Mouse (Mus musculus): ENCODE results near the gene Nadsyn1. TPM values are rescaled to one million over a fixed set of nuclear protein-coding genes. Genes with fewer than 3 reads are reported as not detected.

The Nadsyn1 gene
- polyA plus RNA-seq, 1 experiment: 11.3 TPM

GRCm38 (mm10) chr7:143755357-143756124 is 67.1 kb downstream of the Nadsyn1 start:
- no peak for DNase-seq (ENCODE audit: low spot score)

GRCm38 (mm10) chr7:143753990-143754715 is 68.5 kb downstream of the Nadsyn1 start:
- DNase-seq (ENCODE audit: low spot score): no peak

- no peak for DNase-seq (ENCODE audit: low spot score)
Measured at GRCm38 (mm10) chr7:143752606-143753005, 70.0 kb downstream of the Nadsyn1 start.

- no peak for DNase-seq (ENCODE audit: low spot score)
Measured at GRCm38 (mm10) chr7:143752056-143752455, 70.6 kb downstream of the Nadsyn1 start.

- DNase-seq (ENCODE audit: low spot score): no peak
Measured at GRCm38 (mm10) chr7:143751380-143751779, 71.3 kb downstream of the Nadsyn1 start.

- DNase-seq (ENCODE audit: low spot score): no peak
Measured at GRCm38 (mm10) chr7:143749045-143749444, 73.6 kb downstream of the Nadsyn1 start.

- DNase-seq (ENCODE audit: low spot score): peak; percentile 82
Measured at GRCm38 (mm10) chr7:143748041-143748868, 74.4 kb downstream of the Nadsyn1 start.

Other genes with a start within 250 kb of the Nadsyn1 start
- 29.1 and 30.1 TPM in 2 replicates for gene Cars, start 222.8 kb downstream of the Nadsyn1 start, polyA plus RNA-seq (2012; rRNA removed)
- 1.4 and 1.6 TPM in 2 replicates for gene Tnfrsf26, start 194.1 kb downstream of the Nadsyn1 start, polyA plus RNA-seq (2012; rRNA removed)
- 8.3 and 9.4 TPM in 2 replicates for gene Tnfrsf22, start 173.2 kb downstream of the Nadsyn1 start, polyA plus RNA-seq (2012; rRNA removed)
- 5.6 and 6.8 TPM in 2 replicates for gene Tnfrsf23, start 137.0 kb downstream of the Nadsyn1 start, polyA plus RNA-seq (2012; rRNA removed)
- 67.2 and 73.7 TPM in 2 replicates for gene Osbpl5, start 65.9 kb downstream of the Nadsyn1 start, polyA plus RNA-seq (2012; rRNA removed)
- 0.08 TPM in 1 of 2 replicates, not detected in the other for gene Mrgprg, start 55.9 kb downstream of the Nadsyn1 start, polyA plus RNA-seq (2012; rRNA removed)
- 1.2 and 2.1 TPM in 2 replicates for gene Mrgpre, start 38.3 kb downstream of the Nadsyn1 start, polyA plus RNA-seq (2012; rRNA removed)
- gene Dhcr7, start 296 bp upstream of the Nadsyn1 start, polyA plus RNA-seq (2012; rRNA removed): 30.5 and 37.0 TPM in 2 replicates
- not detected in 2 replicates for gene Gm498, start 44.0 kb upstream of the Nadsyn1 start, polyA plus RNA-seq (2012; rRNA removed)
- gene Shank2, start 179.1 kb upstream of the Nadsyn1 start, polyA plus RNA-seq (2012; rRNA removed): 5.4 and 6.9 TPM in 2 replicates

All from urinary bladder, adult 2 months (tissue).